Mouse (Mus musculus): Measurements from ENCODE around the gene Mif4gd.

- TF ChIP-seq CTCF (IDR thresholded peaks at IDR 0.05) (no peak), EP300 (IDR thresholded peaks at IDR 0.05) (no peak)
Measured at GRCm38 (mm10) chr11:115600743-115601142, 12.0 kb downstream of the Mif4gd start.
